Mouse (Mus musculus): ENCODE data around the gene Zkscan16. TPM values are rescaled to one million over a fixed set of nuclear protein-coding genes. Genes with fewer than 3 reads are reported as not detected.

Zkscan16 gene
- polyA plus RNA-seq, 1 experiment from 2014 or later, result 0.30 TPM

DNA sequence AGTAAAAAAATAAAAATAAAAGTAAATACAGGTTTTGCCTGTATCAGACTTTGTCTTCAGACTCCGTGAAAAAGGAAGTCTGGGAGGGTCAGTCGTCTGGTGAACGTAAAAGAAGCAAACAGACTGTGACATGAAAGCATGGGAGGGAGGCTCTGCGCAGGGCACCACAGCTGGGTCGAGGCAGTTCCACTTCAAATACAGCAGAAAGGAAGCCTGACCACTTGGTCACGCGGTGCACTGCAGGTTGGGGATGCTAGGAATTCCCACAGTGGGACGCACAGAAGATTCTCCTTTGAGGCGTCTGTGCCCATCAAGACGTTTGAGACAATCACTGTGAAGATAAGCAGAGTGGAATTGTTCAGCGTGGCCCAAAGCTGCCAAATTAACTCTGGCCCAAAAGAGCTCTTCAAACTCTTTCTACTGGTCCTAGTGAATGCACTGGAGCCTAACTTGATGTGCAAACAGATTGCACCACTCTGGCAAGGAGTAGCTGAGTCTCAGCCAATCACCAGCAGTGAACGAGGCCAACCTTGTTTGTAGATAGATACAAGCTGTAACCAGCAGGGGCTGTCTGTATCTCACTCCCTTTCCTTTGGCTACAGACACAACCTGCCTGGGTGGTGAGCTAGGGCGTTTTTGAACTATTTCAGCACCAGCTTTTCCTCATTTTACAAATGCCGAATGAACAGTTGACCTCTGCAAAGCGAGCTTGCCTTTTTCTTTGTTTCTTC lies 8.5 kb upstream of the Zkscan16 start:
- Histone ChIP-seq H3K27ac (ENCODE audit: low read length) (no peak overlapping the region), H3K36me3 (ENCODE audit: control insufficient read depth, insufficient read depth, low read length) (no peaks in the 10 kb centered on the region), H3K4me2 (ENCODE audit: low read depth, low read length) (no peak overlapping the region), H3K4me3 (ENCODE audit: low read length) (no peak overlapping the region), H3K9me3 (ENCODE audit: control insufficient read depth, low read length) (no peaks in the 10 kb centered on the region), H3K4me1 (replicated peaks; ENCODE audit: control insufficient read depth, insufficient read depth, low read length) (peaks cover 5% of the 10 kb centered on the region; the same call in 1 of the 2 replicates), H3K27me3 (ENCODE audit: control insufficient read depth, insufficient read depth, low read depth, low read length) (no peaks in the 10 kb centered on the region), H3K9ac (ENCODE audit: low read length) (no peak overlapping the region)
- WGBS, result 20% methylated on average over 15 of the region's 15 CpGs
- peak; percentile 85 for ATAC-seq (ENCODE audit: low read depth)

DNA sequence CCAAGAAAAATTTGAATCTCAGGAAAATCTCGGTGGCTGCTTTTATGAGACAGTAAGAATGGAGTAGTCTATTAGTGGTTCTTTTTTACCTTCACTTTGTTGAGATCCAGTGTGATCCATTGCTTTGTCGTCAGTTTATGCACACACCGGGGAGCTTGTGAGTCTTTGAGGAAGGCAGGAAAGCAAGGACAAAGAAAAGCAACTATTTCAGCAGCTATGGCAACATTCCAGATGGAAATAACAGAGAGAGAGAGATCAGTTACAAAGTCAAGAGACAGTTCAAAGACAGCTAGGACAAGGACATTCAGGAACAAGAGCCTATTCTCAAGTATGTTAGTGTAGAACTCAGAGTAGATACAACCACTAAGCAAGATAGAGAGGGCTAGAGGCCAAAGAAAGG lies 7.6 kb upstream of the Zkscan16 start:
- Histone ChIP-seq H3K9ac (ENCODE audit: low read length) (no peak overlapping the region), H3K4me1 (replicated peaks; ENCODE audit: control insufficient read depth, insufficient read depth, low read length) (peaks cover 5% of the 10 kb centered on the region; the same call in 1 of the 2 replicates), H3K9me3 (ENCODE audit: control insufficient read depth, low read length) (no peaks in the 10 kb centered on the region), H3K27me3 (ENCODE audit: control insufficient read depth, insufficient read depth, low read depth, low read length) (no peaks in the 10 kb centered on the region), H3K27ac (ENCODE audit: low read length) (no peak overlapping the region), H3K4me2 (ENCODE audit: low read depth, low read length) (no peak overlapping the region), H3K4me3 (ENCODE audit: low read length) (no peak overlapping the region), H3K36me3 (ENCODE audit: control insufficient read depth, insufficient read depth, low read length) (no peaks in the 10 kb centered on the region)
- WGBS, result 58% methylated on average over 3 of the region's 3 CpGs
- ATAC-seq (ENCODE audit: low read depth), result no peak

DNA sequence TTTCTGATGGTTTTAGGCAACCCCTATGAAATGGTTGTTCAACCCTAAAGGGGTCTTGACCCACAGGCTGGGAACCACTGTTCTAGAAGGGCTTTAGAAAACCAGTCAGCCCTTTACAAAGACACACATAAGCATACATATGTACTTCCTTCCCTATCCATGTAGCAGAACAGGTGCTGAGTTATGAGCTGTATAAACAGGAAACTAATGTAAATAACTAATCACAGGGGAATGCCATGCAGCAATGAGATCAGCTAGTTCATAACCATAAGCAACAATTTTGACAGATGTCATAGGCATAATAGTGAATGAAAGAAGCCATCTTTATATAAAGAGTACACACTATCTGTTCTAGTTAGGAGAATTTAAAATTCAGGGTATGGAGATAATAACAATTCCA lies 1.8 kb upstream of the Zkscan16 start:
- no peak overlapping the region for H3K4me3 ChIP-seq (ENCODE audit: low read length)
- no peak for ATAC-seq (ENCODE audit: low read depth)
- no peak overlapping the region for H3K4me2 ChIP-seq (ENCODE audit: low read depth, low read length)
- H3K27me3 ChIP-seq (ENCODE audit: control insufficient read depth, insufficient read depth, low read depth, low read length), result no peaks in the 10 kb centered on the region
- no peaks in the 10 kb centered on the region for H3K36me3 ChIP-seq (ENCODE audit: control insufficient read depth, insufficient read depth, low read length)
- no peak overlapping the region for H3K9ac ChIP-seq (ENCODE audit: low read length)
- H3K9me3 ChIP-seq (ENCODE audit: control insufficient read depth, low read length), result no peaks in the 10 kb centered on the region
- H3K27ac ChIP-seq (ENCODE audit: low read length), result no peak overlapping the region
- no peaks in the 10 kb centered on the region; the same call in 1 of the 2 replicates for H3K4me1 ChIP-seq (replicated peaks; ENCODE audit: control insufficient read depth, insufficient read depth, low read length)

DNA sequence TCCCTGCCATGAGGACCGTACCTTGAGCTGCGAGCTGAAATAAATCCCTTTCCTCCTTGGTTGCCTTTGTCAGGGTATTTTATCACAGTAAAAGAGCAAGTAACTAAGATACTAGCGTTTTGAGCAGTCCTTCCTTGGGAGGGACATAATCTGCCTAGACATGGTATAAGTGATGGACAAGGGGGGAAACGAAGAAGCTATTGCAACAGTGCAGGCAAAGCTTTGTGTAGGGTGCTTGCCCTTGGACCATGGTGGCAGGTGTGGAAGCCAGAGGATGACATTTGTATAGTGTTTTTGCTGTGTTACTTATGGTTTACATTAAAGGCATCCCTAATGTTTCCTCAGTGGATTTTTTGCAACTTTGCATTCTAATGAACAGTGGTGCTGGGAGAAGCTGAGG lies 486 bp upstream of the Zkscan16 start:
- Histone ChIP-seq H3K4me2 (ENCODE audit: low read depth, low read length) (peak overlapping the region; percentile 93), H3K27ac (ENCODE audit: low read length) (no peak overlapping the region), H3K9ac (ENCODE audit: low read length) (peak overlapping the region; percentile 73), H3K9me3 (ENCODE audit: control insufficient read depth, low read length) (no peaks in the 10 kb centered on the region), H3K36me3 (ENCODE audit: control insufficient read depth, insufficient read depth, low read length) (no peaks in the 10 kb centered on the region), H3K4me1 (replicated peaks; ENCODE audit: control insufficient read depth, insufficient read depth, low read length) (no peaks in the 10 kb centered on the region; the same call in 1 of the 2 replicates), H3K27me3 (ENCODE audit: control insufficient read depth, insufficient read depth, low read depth, low read length) (no peaks in the 10 kb centered on the region), H3K4me3 (ENCODE audit: low read length) (peak overlapping the region; percentile 79)
- WGBS, result 77% methylated on average over 4 of the region's 4 CpGs
- ATAC-seq (ENCODE audit: low read depth), result 0 out of 2 replicates have a peak, but pooled peaks have one; percentile 2

DNA sequence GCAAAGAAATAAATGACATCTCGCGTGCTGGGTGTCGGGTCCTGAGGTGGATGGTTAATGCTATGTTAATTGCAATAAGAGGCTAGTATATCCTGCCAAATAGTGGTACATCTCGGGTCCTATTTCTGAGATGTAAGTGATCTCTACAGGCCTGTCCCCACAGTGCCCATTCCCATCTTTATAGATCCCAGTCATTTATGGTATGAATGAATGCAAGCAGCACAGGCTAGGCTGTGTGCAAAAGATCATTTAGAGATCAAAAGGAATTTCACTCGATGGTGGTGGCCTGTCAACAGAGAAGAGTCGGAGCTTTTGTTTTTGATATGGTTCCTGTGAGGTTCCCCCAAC lies 752 bp downstream of the Zkscan16 start:
- H3K4me1 ChIP-seq (replicated peaks; ENCODE audit: control insufficient read depth, insufficient read depth, low read length), result no peaks in the 10 kb centered on the region; the same call in 1 of the 2 replicates
- ATAC-seq (ENCODE audit: low read depth), result no peak
- H3K27me3 ChIP-seq (ENCODE audit: control insufficient read depth, insufficient read depth, low read depth, low read length), result no peaks in the 10 kb centered on the region
- no peaks in the 10 kb centered on the region for H3K36me3 ChIP-seq (ENCODE audit: control insufficient read depth, insufficient read depth, low read length)
- no peaks in the 10 kb centered on the region for H3K9me3 ChIP-seq (ENCODE audit: control insufficient read depth, low read length)
- peak overlapping the region; percentile 93 for H3K4me2 ChIP-seq (ENCODE audit: low read depth, low read length)
- 13% methylated on average over 6 of the region's 6 CpGs for WGBS
- H3K27ac ChIP-seq (ENCODE audit: low read length), result no peak overlapping the region
- peak overlapping the region; percentile 73 for H3K9ac ChIP-seq (ENCODE audit: low read length)
- peak overlapping the region; percentile 79 for H3K4me3 ChIP-seq (ENCODE audit: low read length)

DNA sequence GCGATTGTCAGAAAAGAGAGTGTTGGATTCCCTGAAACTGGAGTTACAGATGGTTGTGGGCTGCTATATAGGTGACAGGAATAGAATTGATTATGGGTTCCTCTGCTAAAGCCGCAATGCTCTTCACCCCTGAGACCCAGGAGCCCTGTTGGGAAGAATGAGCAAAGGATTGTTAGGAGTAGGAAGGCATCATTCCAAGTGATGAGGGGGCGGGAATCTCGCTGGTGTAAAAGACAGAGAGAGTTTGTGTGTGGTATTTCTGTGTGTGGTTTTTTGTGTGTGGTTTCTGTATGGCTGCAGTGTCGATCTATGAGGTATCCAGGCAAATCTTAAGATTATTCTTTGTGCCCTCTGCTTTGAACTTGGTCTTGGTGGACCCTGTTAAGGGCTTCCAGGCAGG lies 1.3 kb downstream of the Zkscan16 start:
- H3K27me3 ChIP-seq (ENCODE audit: control insufficient read depth, insufficient read depth, low read depth, low read length), result no peaks in the 10 kb centered on the region
- no peak overlapping the region for H3K4me2 ChIP-seq (ENCODE audit: low read depth, low read length)
- no peak for ATAC-seq (ENCODE audit: low read depth)
- H3K9me3 ChIP-seq (ENCODE audit: control insufficient read depth, low read length), result no peaks in the 10 kb centered on the region
- H3K4me1 ChIP-seq (replicated peaks; ENCODE audit: control insufficient read depth, insufficient read depth, low read length), result no peaks in the 10 kb centered on the region; the same call in 1 of the 2 replicates
- no peak overlapping the region for H3K4me3 ChIP-seq (ENCODE audit: low read length)
- no peaks in the 10 kb centered on the region for H3K36me3 ChIP-seq (ENCODE audit: control insufficient read depth, insufficient read depth, low read length)
- WGBS, result 58% methylated on average over 5 of the region's 5 CpGs
- no peak overlapping the region for H3K9ac ChIP-seq (ENCODE audit: low read length)
- H3K27ac ChIP-seq (ENCODE audit: low read length), result no peak overlapping the region

DNA sequence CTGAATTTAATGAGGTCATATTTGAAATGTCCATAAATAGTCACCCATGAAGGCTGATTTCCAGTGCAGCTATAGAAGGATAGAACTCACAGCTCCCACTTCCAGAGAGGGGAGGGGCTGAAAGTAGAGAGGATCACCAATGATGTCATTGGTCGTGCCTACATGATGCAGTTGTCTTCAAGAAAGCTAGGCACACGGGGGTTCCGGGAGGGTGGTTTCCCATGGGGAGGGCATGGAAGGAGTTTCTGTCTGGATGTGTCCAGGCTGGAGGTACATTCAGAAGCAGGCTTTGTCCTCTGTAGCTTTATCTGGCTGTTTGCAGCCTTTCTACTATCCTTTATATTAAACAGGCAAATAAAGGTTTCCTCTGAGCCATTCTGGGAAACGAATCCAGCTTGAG lies 5.0 kb downstream of the Zkscan16 start:
- Histone ChIP-seq H3K27me3 (ENCODE audit: control insufficient read depth, insufficient read depth, low read depth, low read length) (no peaks in the 10 kb centered on the region), H3K9ac (ENCODE audit: low read length) (no peak overlapping the region), H3K9me3 (ENCODE audit: control insufficient read depth, low read length) (no peaks in the 10 kb centered on the region), H3K4me3 (ENCODE audit: low read length) (no peak overlapping the region), H3K27ac (ENCODE audit: low read length) (no peak overlapping the region), H3K36me3 (ENCODE audit: control insufficient read depth, insufficient read depth, low read length) (no peaks in the 10 kb centered on the region), H3K4me1 (replicated peaks; ENCODE audit: control insufficient read depth, insufficient read depth, low read length) (no peaks in the 10 kb centered on the region), H3K4me2 (ENCODE audit: low read depth, low read length) (no peak overlapping the region)
- ATAC-seq (ENCODE audit: low read depth), result no peak
- WGBS, result 78% methylated on average over 4 of the region's 4 CpGs

DNA sequence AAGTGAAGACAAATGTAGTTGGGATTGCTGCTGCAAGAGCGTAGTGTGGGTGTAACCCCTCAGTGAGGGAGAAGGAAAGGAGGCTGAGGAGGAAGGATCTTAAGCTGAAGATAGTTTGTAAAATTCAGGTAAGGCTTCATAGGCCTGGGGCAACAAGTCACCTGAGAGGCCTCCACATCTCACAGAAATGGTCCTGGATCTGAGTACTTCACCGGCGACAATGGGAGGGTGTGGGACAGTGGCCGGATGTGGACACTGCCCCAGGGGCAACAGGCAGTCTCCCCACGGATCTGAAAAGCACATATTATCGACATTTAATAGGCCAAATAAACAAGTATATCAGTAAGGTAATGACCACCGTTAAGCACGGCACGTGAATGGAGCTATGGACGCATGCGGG lies 9.2 kb downstream of the Zkscan16 start:
- Histone ChIP-seq H3K9me3 (ENCODE audit: control insufficient read depth, low read length) (no peaks in the 10 kb centered on the region), H3K4me3 (ENCODE audit: low read length) (no peak overlapping the region), H3K4me1 (replicated peaks; ENCODE audit: control insufficient read depth, insufficient read depth, low read length) (no peaks in the 10 kb centered on the region), H3K27ac (ENCODE audit: low read length) (no peak overlapping the region), H3K27me3 (ENCODE audit: control insufficient read depth, insufficient read depth, low read depth, low read length) (no peaks in the 10 kb centered on the region), H3K36me3 (ENCODE audit: control insufficient read depth, insufficient read depth, low read length) (no peaks in the 10 kb centered on the region), H3K4me2 (ENCODE audit: low read depth, low read length) (no peak overlapping the region), H3K9ac (ENCODE audit: low read length) (no peak overlapping the region)
- ATAC-seq (ENCODE audit: low read depth), result no peak
- WGBS, result 86% methylated on average over 11 of the region's 11 CpGs

DNA sequence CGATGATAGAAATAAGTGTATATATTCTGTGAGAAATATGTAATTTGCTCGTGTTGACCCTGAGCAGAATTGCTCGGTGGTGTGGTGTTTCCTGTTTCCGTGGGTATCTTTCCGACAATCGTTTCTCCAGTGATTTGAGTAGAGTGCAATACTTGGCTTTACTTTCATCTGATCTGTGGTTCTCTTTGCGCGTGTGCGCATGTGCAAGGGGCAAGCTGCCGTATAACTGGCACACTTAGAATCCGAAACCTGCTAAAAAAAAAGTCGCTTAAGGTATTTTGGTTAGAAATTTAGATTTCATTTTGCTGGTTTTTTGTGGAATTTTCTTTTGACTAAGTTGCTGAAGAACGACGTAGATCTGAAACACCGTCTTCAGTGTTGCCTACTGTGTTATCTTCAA lies 18.3 kb downstream of the Zkscan16 start:
- WGBS, result 87% methylated on average over 15 of the region's 15 CpGs
- no peaks in the 10 kb centered on the region for H3K27me3 ChIP-seq (ENCODE audit: control insufficient read depth, insufficient read depth, low read depth, low read length)
- H3K27ac ChIP-seq (ENCODE audit: low read length), result no peak overlapping the region
- H3K9ac ChIP-seq (ENCODE audit: low read length), result no peak overlapping the region
- ATAC-seq (ENCODE audit: low read depth), result no peak
- no peaks in the 10 kb centered on the region for H3K36me3 ChIP-seq (ENCODE audit: control insufficient read depth, insufficient read depth, low read length)
- no peaks in the 10 kb centered on the region for H3K9me3 ChIP-seq (ENCODE audit: control insufficient read depth, low read length)
- H3K4me3 ChIP-seq (ENCODE audit: low read length), result no peak overlapping the region
- H3K4me1 ChIP-seq (replicated peaks; ENCODE audit: control insufficient read depth, insufficient read depth, low read length), result no peaks in the 10 kb centered on the region
- no peak overlapping the region for H3K4me2 ChIP-seq (ENCODE audit: low read depth, low read length)

DNA sequence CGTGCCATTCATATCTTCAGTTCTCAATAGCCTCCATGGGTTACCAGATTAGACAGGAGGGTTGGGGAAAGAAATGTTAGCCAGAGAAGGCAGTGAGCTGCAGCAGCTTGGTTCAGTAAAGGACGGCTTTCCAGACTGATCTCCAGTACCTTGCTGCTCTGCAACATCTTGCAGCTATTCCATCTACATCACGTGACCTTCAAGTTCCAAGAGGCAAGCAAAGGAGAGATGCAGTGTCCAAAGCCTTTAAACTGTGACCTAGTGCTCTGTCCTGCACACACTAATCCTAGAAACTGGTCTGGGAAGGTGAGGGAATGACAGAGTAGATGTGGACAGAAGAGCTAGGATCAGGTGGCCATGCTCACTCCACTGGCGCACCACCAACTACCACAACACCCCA lies 19.8 kb downstream of the Zkscan16 start:
- Histone ChIP-seq H3K4me1 (replicated peaks; ENCODE audit: control insufficient read depth, insufficient read depth, low read length) (no peaks in the 10 kb centered on the region), H3K4me3 (ENCODE audit: low read length) (no peak overlapping the region), H3K9ac (ENCODE audit: low read length) (no peak overlapping the region), H3K4me2 (ENCODE audit: low read depth, low read length) (no peak overlapping the region), H3K27me3 (ENCODE audit: control insufficient read depth, insufficient read depth, low read depth, low read length) (no peaks in the 10 kb centered on the region), H3K36me3 (ENCODE audit: control insufficient read depth, insufficient read depth, low read length) (no peaks in the 10 kb centered on the region), H3K27ac (ENCODE audit: low read length) (no peak overlapping the region), H3K9me3 (ENCODE audit: control insufficient read depth, low read length) (no peaks in the 10 kb centered on the region)
- 94% methylated on average over 4 of the region's 4 CpGs for WGBS
- ATAC-seq (ENCODE audit: low read depth), result no peak

Measured in lung, embryonic 16.5 days (tissue).